Mouse (Mus musculus): ENCODE measurements at regions not wholly inside any gene's neighbourhood (a gene's known extent, or its start where the extent isn't known, plus 50 kb on each side); places are given as distances from the start of the nearest gene placed in this dataset.

GRCm38 (mm10) chr6:51077769-51078096, 354.7 kb upstream of the Nfe2l3 start:
- TF ChIP-seq CTCF (IDR thresholded peaks at IDR 0.05; ENCODE audit: low read depth, low read length), result no peak
- no peak for TF ChIP-seq POLR2A (IDR thresholded peaks at IDR 0.05; ENCODE audit: extremely low read depth, insufficient read depth, low read length)
